Mouse (Mus musculus): Measurements from ENCODE around the gene Scrg1. TPM values are rescaled to one million over a fixed set of nuclear protein-coding genes. Genes with fewer than 3 reads are reported as not detected.

Gene Scrg1
- total and polyA plus RNA-seq, 3 experiments: not detected

- DNase-seq (ENCODE audit: extremely low read depth): no peak
- Histone ChIP-seq H3K4me3 (replicated peaks in 1 of 3; ENCODE audit: low read depth in 2 of 3, low read length in 2 of 3, poor library complexity in 1 of 3) (no peak overlapping the region), H3K36me3 (replicated peaks in 1 of 2; ENCODE audit: control insufficient read depth in 1 of 2, insufficient read depth in 1 of 2, low read length in 1 of 2) (no peaks in the 10 kb centered on the region), H3K27me3 (replicated peaks) (no peaks in the 10 kb centered on the region), H3K4me2 (ENCODE audit: insufficient read depth, low read depth, poor library complexity, severe bottlenecking) (no peak overlapping the region), H3K27ac (ENCODE audit: insufficient read depth, low read depth) (no peak overlapping the region), H3K79me2 (replicated peaks; ENCODE audit: control insufficient read depth, extremely low read depth, insufficient read depth, poor library complexity, severe bottlenecking) (no peaks in the 10 kb centered on the region), H3K4me1 (ENCODE audit: control insufficient read depth in 1 of 2, insufficient read depth in 2 of 2) (peaks cover 3 to 4% of the 10 kb centered on the region in 2 experiments; a peak in 3 of 4 replicates), H3K9me3 (replicated peaks; ENCODE audit: low read length) (no peaks in the 10 kb centered on the region), H3K9ac (ENCODE audit: insufficient read depth, low read depth) (no peak overlapping the region)
- TF ChIP-seq ZC3H11A (IDR thresholded peaks at IDR 0.05; ENCODE audit: low read depth, low read length): no peak
- no peak for TF ChIP-seq IRF4 (IDR thresholded peaks at IDR 0.05; ENCODE audit: low read depth, low read length)
- in situ Hi-C loops (cut with MboI; ENCODE audit: low pct_ligation_motif_present, low pct_unique_long_range_greater_than_20kb, low sequenced_read_pairs): no loop called here
- dilution Hi-C loops (cut with MboI; ENCODE audit: extremely low pct_ligation_motif_present, extremely low pct_unique_long_range_greater_than_20kb, low sequenced_read_pairs): no loop called here
These were observed 44.4 kb upstream of the Scrg1 start for GRCm38 (mm10) chr8:57411366-57411765.

GRCm38 (mm10) chr8:57416827-57417226 is 38.9 kb upstream of the Scrg1 start:
- no peak overlapping the region for H3K27ac ChIP-seq (ENCODE audit: insufficient read depth, low read depth)
- H3K27me3 ChIP-seq (replicated peaks): no peaks in the 10 kb centered on the region
- peaks cover 5% of the 10 kb centered on the region for H3K9me3 ChIP-seq (replicated peaks; ENCODE audit: low read length)
- peaks cover 0 to 4% of the 10 kb centered on the region in 2 experiments; a peak in 1 of 4 replicates for H3K4me1 ChIP-seq (ENCODE audit: control insufficient read depth in 1 of 2, insufficient read depth in 2 of 2)
- TF ChIP-seq EP300 (IDR thresholded peaks at IDR 0.05; ENCODE audit: low read length) (no peak), MEF2A (IDR thresholded peaks at IDR 0.05; ENCODE audit: borderline replicate concordance, low read depth, low read length) (no peak), ETS1 (conservative IDR thresholded peaks at IDR 0.05; ENCODE audit: low read depth, low read length) (no peak), POLR2A (IDR thresholded peaks at IDR 0.05; ENCODE audit: low read depth, low read length) (no peak), KAT2A (IDR thresholded peaks at IDR 0.05; ENCODE audit: insufficient replicate concordance, low read length) (no peak), MAX (IDR thresholded peaks at IDR 0.05; ENCODE audit: low read length) (no peak), ZKSCAN1 (IDR thresholded peaks at IDR 0.05; ENCODE audit: borderline replicate concordance, low read depth, low read length) (no peak), POLR2AphosphoS2 (IDR thresholded peaks at IDR 0.05; ENCODE audit: low read depth, low read length) (no peak), JUND (conservative IDR thresholded peaks at IDR 0.05; ENCODE audit: low read depth, low read length) (no peak), CHD2 (IDR thresholded peaks at IDR 0.05; ENCODE audit: low read length) (no peak), RCOR1 (conservative IDR thresholded peaks at IDR 0.05; ENCODE audit: low read depth, low read length) (no peak), SMC3 (IDR thresholded peaks at IDR 0.05; ENCODE audit: low read depth, low read length) (no peak), MAZ (IDR thresholded peaks at IDR 0.05; ENCODE audit: low read depth, low read length) (no peak), E2F4 (IDR thresholded peaks at IDR 0.05; ENCODE audit: insufficient replicate concordance, low read depth, low read length) (no peak), RAD21 (IDR thresholded peaks at IDR 0.05; ENCODE audit: low read depth, low read length) (no peak), IRF4 (IDR thresholded peaks at IDR 0.05; ENCODE audit: low read depth, low read length) (no peak)
- H3K4me2 ChIP-seq (ENCODE audit: insufficient read depth, low read depth, poor library complexity, severe bottlenecking): no peak overlapping the region
- dilution Hi-C loops (cut with MboI; ENCODE audit: extremely low pct_ligation_motif_present, extremely low pct_unique_long_range_greater_than_20kb, low sequenced_read_pairs): no loop called here
- in situ Hi-C loops (cut with MboI; ENCODE audit: low pct_ligation_motif_present, low pct_unique_long_range_greater_than_20kb, low sequenced_read_pairs): no loop called here
- H3K4me3 ChIP-seq (replicated peaks in 1 of 3; ENCODE audit: low read depth in 2 of 3, low read length in 2 of 3, poor library complexity in 1 of 3): no peak overlapping the region
- no peak for DNase-seq (ENCODE audit: extremely low read depth)
- no peaks in the 10 kb centered on the region for H3K79me2 ChIP-seq (replicated peaks; ENCODE audit: control insufficient read depth, extremely low read depth, insufficient read depth, poor library complexity, severe bottlenecking)
- no peak overlapping the region for H3K9ac ChIP-seq (ENCODE audit: insufficient read depth, low read depth)
- no peaks in the 10 kb centered on the region for H3K36me3 ChIP-seq (replicated peaks in 1 of 2; ENCODE audit: control insufficient read depth in 1 of 2, insufficient read depth in 1 of 2, low read length in 1 of 2)
